Mouse (Mus musculus): ENCODE measurements around the gene Klf1. TPM values are rescaled to one million over a fixed set of nuclear protein-coding genes. Genes with fewer than 3 reads are reported as not detected.

The Klf1 gene
- total RNA-seq, 2 experiments from 2014 or later: 0.67 TPM; not detected in 1

- no peak for DNase-seq (ENCODE audit: low spot score in 2 of 2)
These were observed 33.1 kb downstream of the Klf1 start for GRCm38 (mm10) chr8:84934860-84935259.

GRCm38 (mm10) chr8:84935489-84935888 is 33.8 kb downstream of the Klf1 start:
- no peak for DNase-seq (ENCODE audit: low spot score in 2 of 2)

- DNase-seq (ENCODE audit: low spot score in 2 of 2): no peak
These were observed 34.6 kb downstream of the Klf1 start for GRCm38 (mm10) chr8:84936041-84936961.

GRCm38 (mm10) chr8:84936962-84937546 is 35.3 kb downstream of the Klf1 start, which contains the start of gene Mast1:
Gene Mast1 (minus strand): TSS chr8:84937359.
- peak in 1 of 2 experiments; percentile 51 for DNase-seq (ENCODE audit: low spot score in 2 of 2)

- DNase-seq (ENCODE audit: low spot score in 2 of 2): no peak
These were observed 36.1 kb downstream of the Klf1 start for GRCm38 (mm10) chr8:84937620-84938485.

GRCm38 (mm10) chr8:84943699-84944098 is 42.0 kb downstream of the Klf1 start:
- no peak for DNase-seq (ENCODE audit: low spot score in 2 of 2)

- no peak for DNase-seq (ENCODE audit: low spot score in 2 of 2)
These were observed 42.9 kb downstream of the Klf1 start for GRCm38 (mm10) chr8:84944478-84945160.

GRCm38 (mm10) chr8:84945235-84945632 is 43.5 kb downstream of the Klf1 start:
- no peak for DNase-seq (ENCODE audit: low spot score in 2 of 2)

- no peak for DNase-seq (ENCODE audit: low spot score in 2 of 2)
These were observed 44.2 kb downstream of the Klf1 start for GRCm38 (mm10) chr8:84945633-84946527.

GRCm38 (mm10) chr8:84946528-84947240 is 45.0 kb downstream of the Klf1 start, which contains the start of gene Rtbdn:
Gene Rtbdn (plus strand): TSS chr8:84946991.
- no peak for DNase-seq (ENCODE audit: low spot score in 2 of 2)

GRCm38 (mm10) chr8:84947241-84947545 is 45.5 kb downstream of the Klf1 start:
- DNase-seq (ENCODE audit: low spot score in 2 of 2): no peak

- DNase-seq (ENCODE audit: low spot score in 2 of 2): no peak
These were observed 48.0 kb downstream of the Klf1 start for GRCm38 (mm10) chr8:84949753-84950152.

- DNase-seq (ENCODE audit: low spot score in 2 of 2): no peak
These were observed 51.0 kb downstream of the Klf1 start for GRCm38 (mm10) chr8:84952612-84953255.

Small RNA genes lying within 50 kb of the gene (microRNA-seq; reads per million reads assigned to microRNA genes)
- not detected for gene Gm24197
- 1.1 reads per million for gene Mir7069

Other genes starting within 250 kb of the Klf1 start
- 10 to 100 TPM; 21.5 to 26.1 TPM for gene Ier2, start 239.1 kb upstream of the Klf1 start, total RNA-seq (2021)
- gene Trmt1, start 215.6 kb upstream of the Klf1 start, total RNA-seq (2021): 10 to 100 TPM; 50.5 to 53.8 TPM
- 10 to 100 TPM; 44.9 to 45.6 TPM for gene Nacc1, start 214.1 kb upstream of the Klf1 start, total RNA-seq (2021)
- gene Lyl1, start 200.5 kb upstream of the Klf1 start, total RNA-seq (2021): 1 to 10 TPM; 6.0 to 7.1 TPM
- 10 to 100 TPM in 1 of 2 experiments, 1 to 10 TPM in 1; 7.8 to 10.2 TPM for gene G430095P16Rik, start 178.9 kb upstream of the Klf1 start, total RNA-seq (2021)
- gene Nfix, start 101.6 kb upstream of the Klf1 start, total RNA-seq (2021): 100 to 1,000 TPM; 517 to 591 TPM
- 1 to 10 TPM; 6.3 to 6.8 TPM for gene Dand5, start 79.1 kb upstream of the Klf1 start, total RNA-seq (2021)
- 10 to 100 TPM; 33.3 to 36.0 TPM for gene Gadd45gip1, start 70.4 kb upstream of the Klf1 start, total RNA-seq (2021)
- 100 to 1,000 TPM; 121 to 123 TPM for gene Rad23a, start 61.3 kb upstream of the Klf1 start, total RNA-seq (2021)
- 100 to 1,000 TPM; 339 to 368 TPM for gene Calr, start 55.0 kb upstream of the Klf1 start, total RNA-seq (2021)
- 10 to 100 TPM; 37.2 to 41.3 TPM for gene Farsa, start 44.9 kb upstream of the Klf1 start, total RNA-seq (2021)
- gene Syce2, start 29.8 kb upstream of the Klf1 start, total RNA-seq (2021): 10 to 100 TPM; 15.3 to 18.0 TPM
- gene Gcdh, start 8.0 kb upstream of the Klf1 start, total RNA-seq (2021): 10 to 100 TPM; 22.1 to 28.2 TPM
- 1 to 10 TPM; 6.9 to 7.0 TPM for gene Dnase2a, start 6.6 kb downstream of the Klf1 start, total RNA-seq (2021)
- gene Mast1, start 35.4 kb downstream of the Klf1 start, total RNA-seq (2021): under 1 TPM in 1 of 2 experiments, not detected in 1; 0.07 TPM
- gene Rtbdn, start 45.1 kb downstream of the Klf1 start, total RNA-seq (2021): not detected
- 1 to 10 TPM in 1 of 2 experiments, not detected in 1; 2.0 TPM for gene Gm49661, start 67.5 kb downstream of the Klf1 start, total RNA-seq (2021)
- gene Prdx2, start 67.7 kb downstream of the Klf1 start, total RNA-seq (2021): 100 to 1,000 TPM; 317 to 327 TPM
- gene Rnaseh2a, start 67.8 kb downstream of the Klf1 start, total RNA-seq (2021): 10 to 100 TPM; 38.7 to 45.2 TPM
- gene Junb, start 76.8 kb downstream of the Klf1 start, total RNA-seq (2021): 10 to 100 TPM in 1 of 2 experiments, 1 to 10 TPM in 1; 10.0 to 10.1 TPM
- 1 to 10 TPM; 3.5 to 4.5 TPM for gene Hook2, start 88.7 kb downstream of the Klf1 start, total RNA-seq (2021)
- gene Best2, start 112.6 kb downstream of the Klf1 start, total RNA-seq (2021): not detected
- 10 to 100 TPM; 51.7 to 56.5 TPM for gene Asna1, start 123.4 kb downstream of the Klf1 start, total RNA-seq (2021)
- gene Trir, start 124.9 kb downstream of the Klf1 start, total RNA-seq (2021): 100 to 1,000 TPM; 126 to 127 TPM
- gene Tnpo2, start 135.0 kb downstream of the Klf1 start, total RNA-seq (2021): 10 to 100 TPM; 42.8 to 46.7 TPM
- gene Fbxw9, start 158.1 kb downstream of the Klf1 start, total RNA-seq (2021): 10 to 100 TPM; 10.6 to 12.9 TPM
- not detected for gene Gm5741, start 166.1 kb downstream of the Klf1 start, total RNA-seq (2021)
- 10 to 100 TPM; 28.7 to 29.4 TPM for gene Dhps, start 169.8 kb downstream of the Klf1 start, total RNA-seq (2021)
- 10 to 100 TPM; 46.0 to 49.7 TPM for gene Wdr83os, start 178.8 kb downstream of the Klf1 start, total RNA-seq (2021)
- gene Wdr83, start 179.4 kb downstream of the Klf1 start, total RNA-seq (2021): 10 to 100 TPM; 17.5 to 18.4 TPM
- 10 to 100 TPM; 28.0 to 30.2 TPM for gene Man2b1, start 181.3 kb downstream of the Klf1 start, total RNA-seq (2021)
- 1 to 10 TPM; 1.6 to 1.8 TPM for gene Zfp791, start 221.2 kb downstream of the Klf1 start, total RNA-seq (2021)
- not detected for gene Cks1brt, start 250.0 kb downstream of the Klf1 start, total RNA-seq (2021)